Mouse (Mus musculus) lung, embryonic 14.5 days (tissue): ENCODE measurements around the gene Gfra4. TPM values are rescaled to one million over a fixed set of nuclear protein-coding genes. Genes with fewer than 3 reads are reported as not detected.
"Not testable (repeated sequence)": the region's sequence is repeated elsewhere in the genome, so short reads cannot be mapped to it uniquely, and the experiment has no call there.

ENCODE experiments used
- ATAC-seq: fragments of 200-750 bp; cut with Nextera tagmentation; 2 replicates; pipeline ENCODE4 v1.8.0; 2017; ENCODE audit warnings: mild to moderate bottlenecking, moderate TSS enrichment, moderate library complexity; ENCODE audit not compliant: insufficient read depth
- DNase-seq: peaks from one replicate; pipeline ENCODE4 v3.0.0-alpha.2; 2015
- H3K27ac ChIP-seq: fragments of 300-500 bp; sonication (generic); 2 replicates; pipeline ENCODE4 v1.5.1; 2014; ENCODE audit warnings: low read depth, mild to moderate bottlenecking, moderate library complexity
- H3K27me3 ChIP-seq: fragments of 300-500 bp; sonication (generic); 2 replicates; pipeline ENCODE4 v1.6.1; 2014; ENCODE audit warnings: low read length, control low read depth; ENCODE audit not compliant: insufficient read depth
- H3K36me3 ChIP-seq: fragments of 300-500 bp; sonication (generic); 2 replicates; pipeline ENCODE4 v1.6.1; 2014; ENCODE audit warnings: control low read depth; ENCODE audit not compliant: insufficient read depth
- H3K4me1 ChIP-seq: fragments of 300-500 bp; sonication (generic); 2 replicates; pipeline ENCODE4 v1.6.1; 2014; ENCODE audit warnings: antibody characterized with exemption, control low read depth; ENCODE audit not compliant: insufficient read depth
- H3K4me2 ChIP-seq: fragments of 300-500 bp; sonication (generic); 2 replicates; pipeline ENCODE4 v1.6.1; 2014; ENCODE audit warnings: mild to moderate bottlenecking
- H3K4me3 ChIP-seq: fragments of 300-500 bp; sonication (generic); 2 replicates; pipeline ENCODE4 v1.5.1; 2014; ENCODE audit warnings: low read depth, low read length
- H3K9ac ChIP-seq: fragments of 300-500 bp; sonication (generic); 2 replicates; pipeline ENCODE4 v1.6.1; 2014
- H3K9me3 ChIP-seq: fragments of 300-500 bp; sonication (generic); 2 replicates; pipeline ENCODE4 v1.6.1; 2016; ENCODE audit warnings: low read depth, low read length, control low read depth
- CTCF ChIP-seq: IDR thresholded peaks from 2 replicates; pipeline ENCODE4 v1.5.1; 2016; ENCODE audit warnings: antibody characterized with exemption, low read depth
- WGBS: fragments of 180-500 bp; shearing (Covaris S2); extraction: QIAGEN DNeasy Blood & Tissue Kit; methylation state at CpG from one replicate; pipeline ENCODE4 v1.1.7; 2014; 5-methylcytosine and 5-hydroxymethylcytosine counted together
- polyA plus RNA-seq: library from polyadenylated mRNA; unstranded; fragments of >200 nt; fragmentation: Nextera tagmentation; extraction: Ambion mirVana; gene quantifications from 2 replicates; pipeline ENCODE4 v1.2.1, GENCODE M21; 2014

Gene Gfra4
- polyA plus RNA-seq, 1 experiment from 2014 or later: 13.5 TPM

DNA sequence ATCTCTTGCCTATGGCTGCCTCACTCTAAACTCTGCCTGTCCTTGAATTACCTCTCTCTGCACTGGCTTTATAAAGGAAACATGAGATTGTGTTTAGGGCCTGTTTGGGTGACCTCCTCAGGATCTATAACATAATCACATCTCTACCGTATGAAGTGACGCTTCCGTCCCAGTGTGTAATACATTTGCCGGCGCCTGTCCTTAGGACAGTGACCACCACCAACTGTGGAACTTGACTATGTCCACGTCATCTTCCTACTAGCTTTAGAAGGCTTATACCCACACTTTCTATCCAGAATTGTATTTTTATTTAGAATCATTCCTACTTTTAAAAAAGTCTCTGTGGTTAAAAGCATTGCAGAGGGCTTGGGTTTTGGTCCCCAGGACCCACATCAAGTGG, 4.7 kb downstream of the Gfra4 start:
- no peaks in the 10 kb centered on the region for H3K36me3 ChIP-seq
- 80% methylated on average over 6 of the region's 6 CpGs for WGBS
- H3K4me3 ChIP-seq: no peak overlapping the region
- H3K27ac ChIP-seq: no peak overlapping the region
- no peak for ATAC-seq
- no peak for TF ChIP-seq CTCF
- no peak overlapping the region for H3K4me2 ChIP-seq
- H3K9me3 ChIP-seq: no peaks in the 10 kb centered on the region
- no peaks in the 10 kb centered on the region for H3K4me1 ChIP-seq
- peaks cover 38% of the 10 kb centered on the region for H3K27me3 ChIP-seq
- no peak for DNase-seq
- H3K9ac ChIP-seq: no peak overlapping the region

DNA sequence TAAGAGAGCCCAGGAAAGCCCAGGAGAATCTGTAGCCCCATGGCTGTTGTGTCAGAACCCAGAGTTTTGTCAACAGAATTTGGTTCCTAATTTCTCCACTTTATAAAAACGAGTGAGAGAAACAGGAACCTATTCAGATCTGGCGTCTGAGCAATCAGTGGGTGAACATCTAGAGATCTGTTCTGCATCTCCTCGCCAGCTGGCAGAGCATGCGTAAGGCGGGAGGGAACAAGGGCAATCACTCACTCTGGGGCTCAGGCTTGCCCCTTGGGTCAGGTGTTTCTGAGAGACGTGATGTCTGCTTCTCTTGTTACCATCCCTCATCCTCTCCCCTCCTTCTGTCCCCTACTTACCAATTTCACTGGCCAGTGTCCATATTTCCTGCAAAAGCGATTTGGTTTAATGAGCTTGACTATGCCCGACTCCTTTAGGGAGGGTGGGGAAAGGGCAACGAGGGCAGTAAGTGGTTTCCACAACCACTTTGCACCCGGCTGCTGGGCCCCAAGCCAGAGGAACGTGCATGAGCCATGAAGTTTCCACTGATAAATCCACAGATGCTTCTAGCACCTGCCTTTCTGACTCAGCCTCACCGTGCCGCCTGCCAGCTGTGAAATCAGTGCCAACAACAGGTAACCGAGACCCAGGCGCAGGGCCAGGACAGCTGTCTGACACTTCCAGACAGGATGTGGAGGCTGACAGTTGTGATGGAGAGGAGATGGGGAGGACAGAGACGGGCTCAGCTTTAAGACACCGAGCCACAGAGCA, 5.5 kb downstream of the Gfra4 start:
- Histone ChIP-seq H3K27me3 (peaks cover 31% of the 10 kb centered on the region), H3K4me2 (no peak overlapping the region), H3K4me1 (no peaks in the 10 kb centered on the region), H3K9ac (no peak overlapping the region), H3K36me3 (no peaks in the 10 kb centered on the region), H3K4me3 (no peak overlapping the region), H3K9me3 (no peaks in the 10 kb centered on the region), H3K27ac (no peak overlapping the region)
- TF ChIP-seq CTCF: no peak
- WGBS: 37% methylated on average over 17 of the region's 17 CpGs
- peak; percentile 13 for DNase-seq
- no peak for ATAC-seq

DNA sequence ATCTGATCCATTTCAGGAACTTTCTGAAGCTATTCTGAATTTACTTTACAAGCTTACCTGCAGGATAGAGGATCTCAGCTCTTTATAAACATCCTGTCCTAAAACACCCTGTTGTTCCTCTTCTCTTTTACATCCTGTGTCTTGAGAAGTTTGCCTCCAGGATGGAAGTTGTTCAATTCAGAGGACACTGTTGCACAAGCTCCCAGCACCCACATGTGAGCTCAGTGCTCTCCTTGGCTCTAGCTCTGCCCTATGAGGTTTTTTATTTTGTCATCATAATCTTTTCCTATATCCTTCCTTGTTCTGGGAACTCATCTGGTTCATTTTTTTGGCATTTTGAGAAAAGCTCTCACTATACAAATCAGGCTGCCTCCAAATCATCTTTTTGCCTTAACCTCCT, 6.1 kb downstream of the Gfra4 start:
- H3K36me3 ChIP-seq: no peaks in the 10 kb centered on the region
- no peak overlapping the region for H3K9ac ChIP-seq
- no peak overlapping the region for H3K4me3 ChIP-seq
- no peaks in the 10 kb centered on the region for H3K4me1 ChIP-seq
- no peaks in the 10 kb centered on the region for H3K9me3 ChIP-seq
- no peak overlapping the region for H3K27ac ChIP-seq
- no peak overlapping the region for H3K4me2 ChIP-seq
- H3K27me3 ChIP-seq: peaks cover 25% of the 10 kb centered on the region
- DNase-seq: no peak
- ATAC-seq: no peak
- no peak for TF ChIP-seq CTCF

- Histone ChIP-seq H3K27ac (no peak overlapping the region), H3K27me3 (peaks cover 20% of the 10 kb centered on the region), H3K4me1 (no peaks in the 10 kb centered on the region), H3K9ac (no peak overlapping the region), H3K4me3 (no peak overlapping the region), H3K9me3 (no peaks in the 10 kb centered on the region), H3K4me2 (no peak overlapping the region), H3K36me3 (no peaks in the 10 kb centered on the region)
- TF ChIP-seq CTCF: no peak
- ATAC-seq (no peak), DNase-seq (no peak)
- WGBS: 84% methylated on average over 2 of the region's 2 CpGs
Measured at GRCm38 (mm10) chr2:131036343-131036742, 6.5 kb downstream of the Gfra4 start.

GRCm38 (mm10) chr2:131031406-131031805, 11.5 kb downstream of the Gfra4 start:
- H3K4me2 ChIP-seq, ATAC-seq: not testable (repeated sequence)
- 44% methylated on average over 1 of the region's 1 CpGs for WGBS

DNA sequence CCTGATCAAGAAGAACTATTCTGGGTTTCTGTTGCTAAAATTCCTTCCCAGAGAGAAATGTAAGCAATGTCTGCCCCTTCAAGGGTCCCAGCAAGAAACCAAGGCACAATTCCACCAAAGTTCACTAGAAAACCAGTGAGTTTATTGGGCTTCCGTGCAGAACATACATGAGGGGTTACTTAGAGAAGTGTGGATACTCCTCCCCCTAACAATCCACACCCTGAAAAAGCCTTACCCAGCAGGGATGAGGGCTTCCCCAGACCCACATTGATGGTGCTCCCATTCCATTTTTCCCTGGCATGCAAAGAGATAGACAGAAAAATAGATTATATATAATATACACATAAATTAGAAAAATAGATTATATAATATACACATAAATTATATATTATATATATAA, 11.9 kb downstream of the Gfra4 start:
- 86% methylated on average over 1 of the region's 1 CpGs for WGBS
- Histone ChIP-seq H3K9ac (no peak overlapping the region), H3K4me2 (no peak overlapping the region), H3K9me3 (no peaks in the 10 kb centered on the region), H3K4me3 (no peak overlapping the region), H3K36me3 (peaks cover 15% of the 10 kb centered on the region; the same call in 1 of the 2 replicates), H3K4me1 (no peaks in the 10 kb centered on the region; the same call in 1 of the 2 replicates), H3K27me3 (no peaks in the 10 kb centered on the region), H3K27ac (no peak overlapping the region)
- ATAC-seq (no peak), DNase-seq (no peak)
- TF ChIP-seq CTCF: no peak

More at GRCm38 (mm10) chr2:131031406-131031805, 11.5 kb downstream of the Gfra4 start:
- DNase-seq, H3K27me3 ChIP-seq, H3K4me3 ChIP-seq, H3K9ac ChIP-seq, H3K4me1 ChIP-seq, H3K9me3 ChIP-seq, H3K27ac ChIP-seq: not testable (repeated sequence)
- H3K36me3 ChIP-seq: 0 out of 2 replicates have a peak, but pooled peaks cover 12% of the 10 kb centered on the region

- Histone ChIP-seq H3K4me2 (no peak overlapping the region), H3K36me3 (peaks cover 20% of the 10 kb centered on the region; the same call in 1 of the 2 replicates), H3K27me3 (no peaks in the 10 kb centered on the region), H3K9ac (no peak overlapping the region), H3K9me3 (no peaks in the 10 kb centered on the region), H3K4me1 (no peaks in the 10 kb centered on the region; the same call in 1 of the 2 replicates), H3K4me3 (no peak overlapping the region), H3K27ac (no peak overlapping the region)
- ATAC-seq (no peak), DNase-seq (no peak)
- no peak for TF ChIP-seq CTCF
- WGBS: 87% methylated on average over 2 of the region's 2 CpGs
Measured at GRCm38 (mm10) chr2:131030561-131030960, 12.3 kb downstream of the Gfra4 start.
